9 mouse cellular contexts compared by ENCODE assay signal in genomic region chr5:140619895-140620736, GRCm38 (mm10). TPM values are rescaled to one million over a fixed set of nuclear protein-coding genes. Genes with fewer than 3 reads are reported as not detected.
DNase-seq lines count a peak whose midpoint lies in the region; ATAC-seq and TF ChIP-seq lines count a peak whose summit lies in the region.
"Had no signal": no experiment of that assay in that cellular context is flagged by ENCODE, and none has a peak within 500 bp of the region (broad histone marks: within the 10 kb centered on the region; RNA-seq: fewer than 3 reads in every experiment).

No protein-coding gene starts in this region.

- H3K9me3 ChIP-seq in intestine, embryonic 14.5 days (ENCODE audit: control insufficient read depth, low read length) = no peaks in the 10 kb centered on the region
- no peaks in the 10 kb centered on the region for H3K9me3 ChIP-seq in intestine, postnatal 0 days (ENCODE audit: control insufficient read depth)
- H3K9me3 ChIP-seq in forebrain, embryonic 10.5 days = no peaks in the 10 kb centered on the region
- no peaks in the 10 kb centered on the region for H3K9me3 ChIP-seq in limb, embryonic 14.5 days (ENCODE audit: control insufficient read depth, low read length)
- H3K9me3 ChIP-seq in liver, embryonic 11.5 days (ENCODE audit: control insufficient read depth, low read length) = no peaks in the 10 kb centered on the region

- TF ChIP-seq POLR2A in limb, embryonic 14.5 days (IDR thresholded peaks at IDR 0.05; ENCODE audit: borderline replicate concordance, extremely low read depth, insufficient read depth, insufficient read length) = no peak

- peak; percentile 65 for DNase-seq in intestine, embryonic 14.5 days (ENCODE audit: low spot score)
- peak; percentile 21 for DNase-seq in ES-CJ7 (ENCODE audit: low read depth, low spot score)
- DNase-seq in forebrain, embryonic 10.5 days (ENCODE audit: extremely low spot score, low spot score) = no peak
- DNase-seq in limb, embryonic 14.5 days (ENCODE audit: low spot score) = no peak
- no peak for DNase-seq in urinary bladder, postnatal 4 days (ENCODE audit: low spot score in 2 of 2)
- no peak for DNase-seq in spleen, postnatal 4 days (ENCODE audit: low spot score in 2 of 2)
- DNase-seq in liver, embryonic 11.5 days (ENCODE audit: low spot score) = no peak

- H3K27me3 ChIP-seq in intestine, embryonic 14.5 days (replicated peaks; ENCODE audit: control insufficient read depth, insufficient read depth, low read length) = no peaks in the 10 kb centered on the region
- no peaks in the 10 kb centered on the region for H3K27me3 ChIP-seq in intestine, postnatal 0 days (replicated peaks; ENCODE audit: control insufficient read depth, insufficient read depth, low read length)
- no peaks in the 10 kb centered on the region for H3K27me3 ChIP-seq in forebrain, embryonic 10.5 days (ENCODE audit: poor library complexity, severe bottlenecking)
- no peaks in the 10 kb centered on the region for H3K27me3 ChIP-seq in limb, embryonic 14.5 days (ENCODE audit: control insufficient read depth, insufficient read depth, low read length)
- H3K27me3 ChIP-seq in liver, embryonic 11.5 days (replicated peaks; ENCODE audit: control insufficient read depth, insufficient read depth, low read length) = no peaks in the 10 kb centered on the region

- H3K9ac ChIP-seq in intestine, embryonic 14.5 days (ENCODE audit: low read length) = no peak overlapping the region
- no peak overlapping the region for H3K9ac ChIP-seq in intestine, postnatal 0 days (ENCODE audit: low read depth, low read length)
- no peak overlapping the region for H3K9ac ChIP-seq in limb, embryonic 14.5 days (ENCODE audit: low read depth, low read length, severe bottlenecking)
- no peak overlapping the region for H3K9ac ChIP-seq in liver, embryonic 11.5 days (ENCODE audit: low read depth, low read length)

- H3K36me3 ChIP-seq in intestine, embryonic 14.5 days (ENCODE audit: control insufficient read depth, insufficient read depth, low read length) = peaks cover 41% of the 10 kb centered on the region
- H3K36me3 ChIP-seq in intestine, postnatal 0 days (ENCODE audit: control insufficient read depth, insufficient read depth) = peaks cover 34% of the 10 kb centered on the region
- H3K36me3 ChIP-seq in forebrain, embryonic 10.5 days (replicated peaks) = peaks cover 72% of the 10 kb centered on the region
- H3K36me3 ChIP-seq in limb, embryonic 14.5 days (ENCODE audit: control insufficient read depth, insufficient read depth, low read length) = peaks cover 36% of the 10 kb centered on the region
- peaks cover 15% of the 10 kb centered on the region; the same call in 1 of the 2 replicates for H3K36me3 ChIP-seq in liver, embryonic 11.5 days (ENCODE audit: control insufficient read depth, insufficient read depth, low read length)

- H3K4me3 ChIP-seq in intestine, embryonic 14.5 days (ENCODE audit: low read depth, low read length) = no peak overlapping the region
- H3K4me3 ChIP-seq in intestine, postnatal 0 days (ENCODE audit: low read depth, low read length) = no peak overlapping the region
- H3K4me3 ChIP-seq in forebrain, embryonic 10.5 days = no peak overlapping the region
- H3K4me3 ChIP-seq in limb, embryonic 14.5 days (replicated peaks; ENCODE audit: low read length) = no peak overlapping the region
- H3K4me3 ChIP-seq in liver, embryonic 11.5 days (ENCODE audit: low read depth, low read length) = no peak overlapping the region
- H3K4me3 ChIP-seq: erythroblast, embryonic 14.5 days had no signal

- no peak overlapping the region for H3K4me2 ChIP-seq in intestine, embryonic 14.5 days (ENCODE audit: low read length)
- no peak overlapping the region for H3K4me2 ChIP-seq in intestine, postnatal 0 days (replicated peaks; ENCODE audit: low read depth)
- H3K4me2 ChIP-seq in limb, embryonic 14.5 days (replicated peaks; ENCODE audit: low read depth, low read length, severe bottlenecking) = no peak overlapping the region
- no peak overlapping the region for H3K4me2 ChIP-seq in liver, embryonic 11.5 days

- H3K27ac ChIP-seq in intestine, embryonic 14.5 days (ENCODE audit: low read depth) = no peak overlapping the region
- H3K27ac ChIP-seq in intestine, postnatal 0 days (ENCODE audit: low read depth, low read length) = no peak overlapping the region
- peak overlapping the region; percentile 56; the same call in 1 of the 2 replicates for H3K27ac ChIP-seq in forebrain, embryonic 10.5 days
- H3K27ac ChIP-seq in limb, embryonic 14.5 days (replicated peaks; ENCODE audit: low read depth, low read length) = 0 out of 2 replicates have a peak overlapping the region, but pooled peaks have one; percentile 52
- H3K27ac ChIP-seq in liver, embryonic 11.5 days (ENCODE audit: low read depth, low read length) = no peak overlapping the region

- 60% methylated on average over 7 of the region's 7 CpGs for WGBS in intestine, embryonic 14.5 days
- 51% methylated on average over 7 of the region's 7 CpGs for WGBS in intestine, postnatal 0 days
- 61% methylated on average over 7 of the region's 7 CpGs for WGBS in forebrain, embryonic 10.5 days
- WGBS in limb, embryonic 14.5 days = 65% methylated on average over 7 of the region's 7 CpGs
- 49% methylated on average over 7 of the region's 7 CpGs for WGBS in liver, embryonic 11.5 days

- H3K4me1 ChIP-seq in intestine, embryonic 14.5 days (replicated peaks; ENCODE audit: control insufficient read depth, insufficient read depth, low read length) = no peaks in the 10 kb centered on the region
- H3K4me1 ChIP-seq in intestine, postnatal 0 days (replicated peaks; ENCODE audit: control insufficient read depth, insufficient read depth, low read length) = no peaks in the 10 kb centered on the region; the same call in 1 of the 2 replicates
- H3K4me1 ChIP-seq in forebrain, embryonic 10.5 days = peaks cover 40% of the 10 kb centered on the region
- no peaks in the 10 kb centered on the region; the same call in 1 of the 2 replicates for H3K4me1 ChIP-seq in limb, embryonic 14.5 days (ENCODE audit: control insufficient read depth, insufficient read depth, low read length)
- H3K4me1 ChIP-seq in liver, embryonic 11.5 days (replicated peaks; ENCODE audit: control insufficient read depth, insufficient read depth, low read length) = peaks cover 13% of the 10 kb centered on the region

- 0 out of 2 replicates have a peak, but pooled peaks have one; percentile 13 for ATAC-seq in intestine, embryonic 14.5 days (replicated peaks; ENCODE audit: low FRiP score, low TSS enrichment, low read depth)
- no peak for ATAC-seq in intestine, postnatal 0 days
- ATAC-seq in limb, embryonic 14.5 days (ENCODE audit: low FRiP score, low read depth) = peak; percentile 14; the same call in 1 of the 2 replicates
- ATAC-seq in liver, embryonic 11.5 days (replicated peaks; ENCODE audit: low FRiP score) = no peak

- TF ChIP-seq CTCF in intestine, postnatal 0 days (IDR thresholded peaks at IDR 0.05; ENCODE audit: low read depth) = no peak

RNA-seq across cellular contexts. Expression of gene Lfng, which starts 13.0 kb away (rescaled TPM):
- 12.6 and 15.4 TPM in 2 replicates for polyA plus RNA-seq in intestine, embryonic 14.5 days (2014; fragmentation: Nextera tagmentation; extraction: Ambion mirVana)
- polyA plus RNA-seq in intestine, postnatal 0 days (2015; fragmentation: Nextera tagmentation; extraction: Ambion mirVana) = 7.1 and 7.3 TPM in 2 replicates
- polyA plus RNA-seq in forebrain, embryonic 10.5 days (2016; fragmentation: Nextera tagmentation; extraction: Ambion mirVana) = 33.1 and 33.3 TPM in 2 replicates
- polyA plus RNA-seq in limb, embryonic 14.5 days (2012; rRNA removed) = 38.9 and 48.2 TPM in 2 replicates
- polyA plus RNA-seq in limb, embryonic 14.5 days (2014; fragmentation: Nextera tagmentation; extraction: Ambion mirVana) = 19.2 and 21.4 TPM in 2 replicates
- polyA plus RNA-seq in liver, embryonic 11.5 days (2014; fragmentation: Nextera tagmentation; extraction: Ambion mirVana) = 10.6 and 11.0 TPM in 2 replicates

RNA-seq across cellular contexts. Expression of gene Ttyh3, which starts 28.7 kb away (rescaled TPM):
- polyA plus RNA-seq in intestine, embryonic 14.5 days (2014; fragmentation: Nextera tagmentation; extraction: Ambion mirVana) = 39.5 and 44.8 TPM in 2 replicates
- polyA plus RNA-seq in intestine, postnatal 0 days (2015; fragmentation: Nextera tagmentation; extraction: Ambion mirVana) = 21.4 and 23.6 TPM in 2 replicates
- polyA plus RNA-seq in forebrain, embryonic 10.5 days (2016; fragmentation: Nextera tagmentation; extraction: Ambion mirVana) = 31.6 and 35.7 TPM in 2 replicates
- 118 and 180 TPM in 2 replicates for polyA plus RNA-seq in limb, embryonic 14.5 days (2012; rRNA removed)
- polyA plus RNA-seq in limb, embryonic 14.5 days (2014; fragmentation: Nextera tagmentation; extraction: Ambion mirVana) = 57.5 and 66.3 TPM in 2 replicates
- polyA plus RNA-seq in liver, embryonic 11.5 days (2014; fragmentation: Nextera tagmentation; extraction: Ambion mirVana) = 24.3 and 26.5 TPM in 2 replicates

RNA-seq across cellular contexts. Expression of gene Grifin, which starts 55.2 kb away (rescaled TPM):
- polyA plus RNA-seq in intestine, embryonic 14.5 days (2014; fragmentation: Nextera tagmentation; extraction: Ambion mirVana) = 0.54 TPM in 1 of 2 replicates, not detected in the other
- 1.1 and 1.5 TPM in 2 replicates for polyA plus RNA-seq in intestine, postnatal 0 days (2015; fragmentation: Nextera tagmentation; extraction: Ambion mirVana)
- polyA plus RNA-seq in forebrain, embryonic 10.5 days (2016; fragmentation: Nextera tagmentation; extraction: Ambion mirVana) = not detected in 2 replicates
- 0.18 and 0.19 TPM in 2 replicates for polyA plus RNA-seq in limb, embryonic 14.5 days (2012; rRNA removed)
- polyA plus RNA-seq in limb, embryonic 14.5 days (2014; fragmentation: Nextera tagmentation; extraction: Ambion mirVana) = not detected in 2 replicates
- polyA plus RNA-seq in liver, embryonic 11.5 days (2014; fragmentation: Nextera tagmentation; extraction: Ambion mirVana) = 1.8 and 2.6 TPM in 2 replicates

Comparison
In these comparisons a context has a peak if more than half of its experiments do, and no peak if none do; other contexts are left out.
1. ATAC-seq: peak in intestine, embryonic 14.5 days (single experiment) and limb, embryonic 14.5 days (single experiment); none in intestine, postnatal 0 days (single experiment) and liver, embryonic 11.5 days (single experiment).
2. DNase-seq: peak in intestine, embryonic 14.5 days (single experiment) and ES-CJ7 (single experiment); none in forebrain, embryonic 10.5 days (single experiment), limb, embryonic 14.5 days (single experiment), urinary bladder, postnatal 4 days (0 of 2), spleen, postnatal 4 days (0 of 2) and liver, embryonic 11.5 days (single experiment).
3. H3K27ac ChIP-seq: peak in forebrain, embryonic 10.5 days (single experiment) and limb, embryonic 14.5 days (single experiment); none in intestine, embryonic 14.5 days (single experiment), intestine, postnatal 0 days (single experiment) and liver, embryonic 11.5 days (single experiment).